Mouse (Mus musculus) forebrain, embryonic 14.5 days (tissue): ENCODE data around the gene Slc17a9. TPM values are rescaled to one million over a fixed set of nuclear protein-coding genes. Genes with fewer than 3 reads are reported as not detected.
A peak's percentile ranks its signal among the peaks of the same experiment; 100 is the strongest.

Experiments
- ATAC-seq: fragments of 200-750 bp; cut with Nextera tagmentation; 2 replicates; pipeline ENCODE4 v1.8.0; 2017; ENCODE audit warnings: mild to moderate bottlenecking, moderate library complexity
- DNase-seq: peaks from one replicate; pipeline ENCODE4 v3.0.0-alpha.2; 2015; ENCODE audit warnings: low spot score
- H3K27ac ChIP-seq: fragments of 300-500 bp; sonication (generic); 2 replicates; pipeline ENCODE4 v1.5.1; 2014; ENCODE audit warnings: low read depth, mild to moderate bottlenecking, control low read depth, low read length, moderate library complexity
- H3K27me3 ChIP-seq: fragments of 300-500 bp; sonication (generic); replicated peaks from 2 replicates; pipeline ENCODE4 v1.6.1; 2014; ENCODE audit warnings: low read length, control low read depth, mixed read lengths; ENCODE audit not compliant: control insufficient read depth, insufficient read depth
- H3K36me3 ChIP-seq: fragments of 300-500 bp; sonication (generic); 2 replicates; pipeline ENCODE4 v1.6.1; 2014; ENCODE audit warnings: low read length, control low read depth; ENCODE audit not compliant: control insufficient read depth, insufficient read depth
- H3K4me1 ChIP-seq: fragments of 300-500 bp; sonication (generic); 2 replicates; pipeline ENCODE4 v1.6.1; 2014; ENCODE audit warnings: antibody characterized with exemption, low read length, control low read depth; ENCODE audit not compliant: control insufficient read depth, insufficient read depth
- H3K4me2 ChIP-seq: fragments of 300-500 bp; sonication (generic); 2 replicates; pipeline ENCODE4 v1.6.1; 2014; ENCODE audit warnings: mild to moderate bottlenecking, control low read depth, low read length
- H3K4me3 ChIP-seq: fragments of 300-500 bp; sonication (generic); 2 replicates; pipeline ENCODE4 v1.5.1; 2014; ENCODE audit warnings: low read depth, low read length, control low read depth
- H3K9ac ChIP-seq: fragments of 300-500 bp; sonication (generic); 2 replicates; pipeline ENCODE4 v1.6.1; 2014; ENCODE audit warnings: mild to moderate bottlenecking, low read length, control low read depth, moderate library complexity
- H3K9me3 ChIP-seq: fragments of 300-500 bp; sonication (generic); replicated peaks from 2 replicates; pipeline ENCODE4 v1.6.1; 2016; ENCODE audit warnings: low read length, control low read depth, mixed read lengths; ENCODE audit not compliant: control insufficient read depth
- WGBS: fragments of 180-500 bp; shearing (Covaris S2); extraction: QIAGEN DNeasy Blood & Tissue Kit; methylation state at CpG from one replicate; pipeline ENCODE4 v1.1.7; 2014; 5-methylcytosine and 5-hydroxymethylcytosine counted together
- polyA plus RNA-seq: library from polyadenylated mRNA; unstranded; fragments of >200 nt; fragmentation: Nextera tagmentation; extraction: Ambion mirVana; gene quantifications from 2 replicates; pipeline ENCODE4 v1.2.1, GENCODE M21; 2014

Slc17a9 gene
- polyA plus RNA-seq, result 0.25 TPM in 1 of 2 replicates, not detected in the other

DNA sequence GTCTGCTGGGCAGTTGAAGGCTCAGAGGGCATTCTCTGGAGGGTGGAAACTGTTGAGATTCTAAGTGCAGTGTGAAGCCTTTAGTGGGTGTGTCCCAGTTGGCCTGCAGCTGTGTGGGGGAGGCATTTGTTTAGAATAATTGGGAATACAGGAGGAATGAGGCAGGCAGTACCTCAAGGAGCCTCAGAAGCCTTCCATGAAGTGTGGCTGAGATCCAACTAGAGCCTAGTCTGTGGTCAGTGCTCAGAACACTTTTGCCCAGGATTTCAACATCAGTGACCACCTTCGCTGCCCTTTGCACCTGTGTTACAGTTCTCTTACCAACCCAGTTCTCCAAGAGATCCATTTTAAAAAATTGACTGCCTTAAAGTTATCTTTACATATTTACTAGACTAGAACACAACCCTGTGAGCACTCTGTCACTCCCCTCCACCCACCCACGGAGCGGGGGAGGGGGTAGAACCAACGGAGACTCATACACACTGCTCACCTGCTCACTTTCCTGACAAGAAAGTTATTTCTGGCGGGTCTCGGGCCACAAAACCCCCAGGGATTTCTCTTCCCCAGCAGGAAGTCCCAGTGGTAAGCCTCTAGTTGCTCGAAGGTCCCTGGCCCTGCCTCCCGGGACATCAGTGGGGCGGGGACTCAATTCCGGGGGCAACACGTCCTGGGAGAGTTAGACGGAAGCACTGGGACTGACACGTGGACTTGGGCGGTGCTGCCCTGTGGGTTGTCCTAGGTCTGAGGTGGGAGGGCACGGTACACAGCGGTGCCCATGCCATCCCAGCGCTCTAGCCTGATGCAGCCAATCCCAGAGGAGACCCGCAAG, at the start of gene Slc17a9:
Gene Slc17a9 (plus strand): TSS at position 679 of the 829 bp plus-strand sequence.
- H3K9ac ChIP-seq, result no peak within 1 kb of the TSS

DNA sequence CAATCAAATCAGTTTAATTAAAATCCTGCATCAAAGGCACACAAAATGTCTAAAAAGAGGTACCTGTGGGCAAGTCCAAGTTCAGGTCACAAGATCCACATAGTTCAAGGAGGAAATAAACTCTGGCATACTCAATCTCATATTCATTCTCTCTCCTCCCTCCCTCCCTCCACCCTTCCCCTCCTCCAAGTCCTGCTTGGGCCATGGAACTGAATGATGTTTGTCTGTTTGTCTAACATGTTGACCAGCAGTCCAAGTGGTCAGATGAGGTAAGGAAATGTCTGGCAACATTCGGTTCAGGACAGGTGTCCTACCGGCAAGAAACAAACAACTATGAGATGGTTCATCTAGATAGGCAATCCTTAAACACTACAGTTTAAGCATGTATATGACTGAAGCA, 48.4 kb upstream of the Slc17a9 start:
- Histone ChIP-seq H3K27ac (no peak overlapping the region), H3K9me3 (no peaks in the 10 kb centered on the region), H3K36me3 (peaks cover 63% of the 10 kb centered on the region), H3K4me1 (no peaks in the 10 kb centered on the region), H3K4me2 (no peak overlapping the region), H3K9ac (no peak overlapping the region), H3K4me3 (no peak overlapping the region), H3K27me3 (no peaks in the 10 kb centered on the region)
- ATAC-seq (no peak), DNase-seq (no peak)
- WGBS, result 94% methylated on average over 2 of the region's 2 CpGs

More for the DNA sequence above, at the start of gene Slc17a9:
- H3K4me3 ChIP-seq, result no peak within 1 kb of the TSS
- H3K27me3 ChIP-seq, result no peaks in the 10 kb centered on the region
- ATAC-seq, result no peak; the same call in 1 of the 2 replicates
- no peak within 1 kb of the TSS for H3K27ac ChIP-seq
- no peak for DNase-seq
- no peak within 1 kb of the TSS for H3K4me2 ChIP-seq
- 6% methylated on average over 18 of the region's 18 CpGs for WGBS
- peaks cover 45% of the 10 kb centered on the region for H3K36me3 ChIP-seq
- H3K9me3 ChIP-seq, result no peaks in the 10 kb centered on the region
- no peaks in the 10 kb centered on the region for H3K4me1 ChIP-seq

DNA sequence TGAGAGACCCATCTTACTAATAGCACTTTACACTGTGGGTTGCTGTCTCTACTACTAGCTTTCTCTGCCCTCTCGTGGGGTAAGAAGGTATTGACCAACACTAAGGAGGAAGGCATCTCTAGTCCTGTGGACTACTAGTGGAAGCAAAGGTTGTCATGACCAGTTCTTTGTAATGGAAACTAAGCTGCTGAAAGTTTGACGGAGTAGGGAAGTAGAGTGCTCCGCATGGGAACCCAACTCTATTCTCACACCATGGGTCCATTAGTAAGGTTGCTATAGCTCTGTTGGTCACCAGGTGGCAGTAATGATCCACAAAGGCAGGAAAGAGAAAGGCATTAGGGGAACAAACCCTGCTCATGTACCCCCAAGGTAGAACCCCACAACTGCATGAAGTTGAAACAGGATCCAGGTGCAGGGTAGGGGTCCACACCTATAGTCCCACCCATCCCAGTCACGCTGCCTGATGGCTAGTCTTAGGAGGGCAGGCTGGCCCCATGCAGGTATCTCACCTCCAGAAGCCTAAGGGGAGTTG, 46.4 kb upstream of the Slc17a9 start:
- no peak overlapping the region for H3K9ac ChIP-seq
- peaks cover 63% of the 10 kb centered on the region for H3K36me3 ChIP-seq
- ATAC-seq (peak; percentile 65), DNase-seq (peak; percentile 75)
- no peak overlapping the region for H3K4me2 ChIP-seq
- WGBS, result 31% methylated on average over 4 of the region's 4 CpGs
- no peaks in the 10 kb centered on the region for H3K27me3 ChIP-seq
- no peaks in the 10 kb centered on the region for H3K4me1 ChIP-seq
- no peak overlapping the region for H3K4me3 ChIP-seq
- H3K27ac ChIP-seq, result no peak overlapping the region
- no peaks in the 10 kb centered on the region for H3K9me3 ChIP-seq

DNA sequence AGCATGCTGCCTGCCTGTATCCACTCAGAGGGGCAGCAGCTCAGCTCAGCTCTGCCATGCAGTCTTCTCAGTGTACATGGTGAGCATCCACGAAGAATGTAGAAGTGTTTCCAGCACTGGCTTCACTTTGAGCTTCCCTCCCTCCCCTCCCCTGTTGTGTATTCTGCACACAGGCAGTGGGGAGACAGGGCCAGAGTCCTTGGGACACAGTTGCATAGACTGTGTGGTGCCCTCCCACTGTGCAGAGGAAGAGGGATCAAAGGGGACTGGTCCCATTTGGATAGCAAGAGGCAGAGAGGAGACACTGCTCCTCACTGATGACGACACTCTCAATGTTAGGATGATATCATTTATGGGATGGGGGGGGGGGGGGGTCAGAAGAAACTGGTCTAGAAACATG, 43.8 kb upstream of the Slc17a9 start:
- no peak for ATAC-seq
- H3K9ac ChIP-seq, result no peak overlapping the region
- no peak overlapping the region for H3K27ac ChIP-seq
- no peaks in the 10 kb centered on the region for H3K9me3 ChIP-seq
- no peaks in the 10 kb centered on the region for H3K4me1 ChIP-seq
- no peak for DNase-seq
- peaks cover 70% of the 10 kb centered on the region for H3K36me3 ChIP-seq
- H3K4me3 ChIP-seq, result no peak overlapping the region
- H3K4me2 ChIP-seq, result no peak overlapping the region
- 64% methylated on average over 2 of the region's 2 CpGs for WGBS
- H3K27me3 ChIP-seq, result no peaks in the 10 kb centered on the region

DNA sequence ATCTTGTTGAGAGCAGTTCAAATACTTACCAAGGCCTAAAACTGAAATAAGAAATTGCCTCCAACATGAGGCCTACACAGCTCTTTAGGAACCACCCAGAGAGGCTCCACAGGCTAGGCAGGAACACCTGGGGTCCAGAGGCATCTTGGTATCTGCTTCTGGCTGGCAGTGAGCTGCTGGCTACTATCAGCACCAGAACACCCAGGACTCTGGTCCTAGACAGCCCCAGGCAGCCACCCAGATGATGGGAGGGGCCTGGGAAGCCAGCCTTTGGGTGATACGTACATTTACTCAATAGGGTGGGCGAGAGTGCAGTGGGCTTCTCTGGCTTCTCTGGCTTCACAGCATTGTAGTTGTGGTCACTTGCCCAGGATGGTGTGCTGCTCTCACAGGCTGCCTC, 41.5 kb upstream of the Slc17a9 start:
- no peak for DNase-seq
- Histone ChIP-seq H3K4me3 (no peak overlapping the region), H3K9me3 (no peaks in the 10 kb centered on the region), H3K27ac (no peak overlapping the region), H3K27me3 (no peaks in the 10 kb centered on the region), H3K4me1 (no peaks in the 10 kb centered on the region), H3K36me3 (peaks cover 92% of the 10 kb centered on the region), H3K9ac (no peak overlapping the region), H3K4me2 (no peak overlapping the region)
- WGBS, result 73% methylated on average over 2 of the region's 2 CpGs
- ATAC-seq, result no peak

DNA sequence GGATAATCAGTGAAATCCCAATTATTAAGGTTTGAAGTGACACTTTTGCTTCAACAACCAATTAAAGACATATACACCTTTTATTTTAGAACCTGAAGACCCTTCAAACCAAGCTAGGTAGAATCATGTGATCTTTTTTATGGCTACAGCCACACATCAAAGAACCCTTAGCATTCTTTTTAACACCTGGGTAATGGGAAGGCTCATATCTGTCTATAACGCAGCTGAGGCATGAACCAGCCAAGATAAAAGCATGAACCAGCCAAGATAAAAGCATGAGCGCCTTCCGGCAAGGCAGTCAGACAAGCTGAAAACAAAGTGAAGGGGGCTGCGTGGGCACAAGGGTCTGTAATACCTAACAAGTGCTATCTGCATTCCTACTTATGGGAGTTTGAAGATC, 41.0 kb upstream of the Slc17a9 start:
- Histone ChIP-seq H3K4me2 (no peak overlapping the region), H3K36me3 (peaks cover 95% of the 10 kb centered on the region), H3K9ac (no peak overlapping the region), H3K27ac (no peak overlapping the region), H3K27me3 (no peaks in the 10 kb centered on the region), H3K9me3 (no peaks in the 10 kb centered on the region), H3K4me3 (no peak overlapping the region), H3K4me1 (no peaks in the 10 kb centered on the region)
- no peak for DNase-seq
- 93% methylated on average over 4 of the region's 4 CpGs for WGBS
- no peak for ATAC-seq

DNA sequence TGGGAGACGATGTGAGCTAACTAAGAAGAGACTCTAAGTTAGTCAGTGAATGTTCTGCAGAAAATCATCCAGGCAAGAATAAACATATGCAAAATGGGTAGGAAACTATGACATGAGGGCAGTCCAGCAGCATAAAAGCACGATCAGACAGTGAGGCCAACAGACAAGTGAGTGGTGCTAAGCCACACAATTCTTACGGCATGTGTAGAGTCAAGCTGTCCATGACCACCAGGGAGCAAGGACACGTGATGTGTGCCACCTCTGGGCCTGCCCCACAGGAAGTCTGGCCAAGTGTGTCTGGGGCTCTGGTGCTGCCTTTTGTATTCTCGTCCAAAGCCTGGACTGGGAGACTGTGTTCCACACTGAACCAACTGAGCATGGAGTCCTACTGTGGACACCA, 35.2 kb upstream of the Slc17a9 start:
- ATAC-seq (no peak), DNase-seq (no peak)
- Histone ChIP-seq H3K4me1 (0 out of 2 replicates have a peak, but pooled peaks cover 6% of the 10 kb centered on the region), H3K4me3 (no peak overlapping the region), H3K9ac (no peak overlapping the region), H3K27me3 (no peaks in the 10 kb centered on the region), H3K36me3 (peaks cover 63% of the 10 kb centered on the region), H3K27ac (no peak overlapping the region), H3K9me3 (no peaks in the 10 kb centered on the region), H3K4me2 (no peak overlapping the region)
- WGBS, result 87% methylated on average over 5 of the region's 5 CpGs

DNA sequence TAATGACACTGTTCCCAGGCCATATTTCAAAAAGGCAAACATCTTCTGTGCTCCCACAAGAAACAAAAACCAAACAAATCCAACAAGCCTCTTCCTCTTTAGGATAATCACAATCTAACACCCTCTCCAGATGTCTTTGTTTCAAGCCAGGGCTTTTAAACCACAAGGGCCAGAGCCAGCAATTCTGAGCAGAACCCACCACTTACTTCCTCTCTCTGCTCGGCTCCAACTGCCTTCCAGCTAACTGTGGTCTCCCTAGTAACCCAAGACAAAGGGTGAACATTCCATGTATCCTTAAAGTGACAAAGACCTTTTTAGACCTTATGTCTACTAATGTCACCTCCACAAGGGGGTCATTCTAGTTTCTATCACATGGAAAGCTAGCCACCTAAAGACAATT, 32.4 kb upstream of the Slc17a9 start:
- DNase-seq (peak; percentile 58), ATAC-seq (peak; percentile 55; the same call in 1 of the 2 replicates)
- peak overlapping the region; percentile 19; the same call in 1 of the 2 replicates for H3K4me2 ChIP-seq
- H3K36me3 ChIP-seq, result peaks cover 36% of the 10 kb centered on the region
- H3K4me1 ChIP-seq, result 0 out of 2 replicates have a peak, but pooled peaks cover 6% of the 10 kb centered on the region
- peak overlapping the region; percentile 65 for H3K27ac ChIP-seq
- H3K4me3 ChIP-seq, result no peak overlapping the region
- peak overlapping the region; percentile 33; the same call in 1 of the 2 replicates for H3K9ac ChIP-seq
- H3K9me3 ChIP-seq, result no peaks in the 10 kb centered on the region
- 0% methylated on average over 1 of the region's 1 CpGs for WGBS
- no peaks in the 10 kb centered on the region for H3K27me3 ChIP-seq

DNA sequence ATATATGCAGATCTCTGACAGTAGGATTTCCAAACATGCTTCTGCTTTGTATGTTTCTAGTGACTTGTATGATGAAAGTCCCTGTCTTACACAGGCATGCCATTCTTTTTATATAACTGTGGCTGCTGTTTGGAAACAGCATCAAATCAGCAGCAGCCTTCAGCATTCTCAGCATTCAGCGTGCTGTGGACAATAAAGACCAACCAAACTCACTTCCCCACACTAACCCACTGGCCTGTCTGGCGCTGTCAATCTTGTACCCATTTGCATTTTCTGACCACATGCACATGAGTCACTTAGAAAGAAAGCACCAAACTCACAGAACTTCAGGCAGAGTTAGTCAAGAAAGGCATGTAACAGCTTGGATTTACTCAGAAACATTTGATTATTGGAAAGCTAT, 29.9 kb upstream of the Slc17a9 start:
- Histone ChIP-seq H3K9ac (no peak overlapping the region), H3K4me2 (no peak overlapping the region), H3K4me3 (no peak overlapping the region), H3K9me3 (no peaks in the 10 kb centered on the region), H3K27ac (no peak overlapping the region), H3K27me3 (no peaks in the 10 kb centered on the region), H3K4me1 (peaks cover 15% of the 10 kb centered on the region), H3K36me3 (peaks cover 10% of the 10 kb centered on the region)
- DNase-seq, result no peak
- no peak for ATAC-seq
- 51% methylated on average over 2 of the region's 2 CpGs for WGBS
